Mouse (Mus musculus) hindbrain, embryonic 13.5 days (tissue): Measurements from ENCODE around the gene Mok. TPM values are rescaled to one million over a fixed set of nuclear protein-coding genes. Genes with fewer than 3 reads are reported as not detected.

ENCODE experiments used
- ATAC-seq: fragments of 200-750 bp; cut with Nextera tagmentation; 2 replicates; pipeline ENCODE4 v1.8.0; 2017; ENCODE audit warnings: moderate TSS enrichment; ENCODE audit not compliant: low FRiP score
- H3K27ac ChIP-seq: fragments of 300-500 bp; sonication (generic); 2 replicates; pipeline ENCODE4 v1.5.1; 2015; ENCODE audit warnings: inconsistent platforms, mild to moderate bottlenecking, moderate library complexity
- H3K27me3 ChIP-seq: fragments of 300-500 bp; sonication (generic); 2 replicates; pipeline ENCODE4 v1.6.1; 2015; ENCODE audit warnings: mild to moderate bottlenecking, inconsistent platforms
- H3K36me3 ChIP-seq: fragments of 300-500 bp; sonication (generic); 2 replicates; pipeline ENCODE4 v1.6.1; 2015; ENCODE audit warnings: mild to moderate bottlenecking, inconsistent platforms
- H3K4me1 ChIP-seq: fragments of 300-500 bp; sonication (generic); replicated peaks from 2 replicates; pipeline ENCODE4 v1.6.1; 2015; ENCODE audit warnings: inconsistent platforms
- H3K4me2 ChIP-seq: fragments of 300-500 bp; sonication (generic); 2 replicates; pipeline ENCODE4 v1.6.1; 2015; ENCODE audit warnings: inconsistent platforms, mild to moderate bottlenecking, moderate library complexity
- H3K4me3 ChIP-seq: fragments of 300-500 bp; sonication (generic); 2 replicates; pipeline ENCODE4 v1.5.1; 2015; ENCODE audit warnings: mild to moderate bottlenecking, inconsistent platforms
- H3K9ac ChIP-seq: fragments of 300-500 bp; sonication (generic); 2 replicates; pipeline ENCODE4 v1.6.1; 2015; ENCODE audit warnings: mild to moderate bottlenecking, inconsistent platforms
- H3K9me3 ChIP-seq: fragments of 300-500 bp; sonication (generic); 2 replicates; pipeline ENCODE4 v1.6.1; 2016; ENCODE audit warnings: inconsistent platforms
- WGBS: fragments of 180-500 bp; shearing (Covaris S2); methylation state at CpG from one replicate; pipeline ENCODE4 v1.1.7; 2015; 5-methylcytosine and 5-hydroxymethylcytosine counted together
- polyA plus RNA-seq: library from polyadenylated mRNA; unstranded; fragments of >200 nt; fragmentation: Nextera tagmentation; extraction: Ambion mirVana; gene quantifications from 2 replicates; pipeline ENCODE4 v1.2.1, GENCODE M21; 2015

Mok gene
- polyA plus RNA-seq, result 12.5 and 13.4 TPM in 2 replicates

GRCm38 (mm10) chr12:110840348-110841198 is at the start of gene Mok:
Gene Mok (minus strand): TSS chr12:110840939.
- under 1% methylated on average over 71 of the region's 71 CpGs for WGBS
- Histone ChIP-seq H3K27ac (peak within 1 kb of the TSS; percentile 71), H3K9ac (peak within 1 kb of the TSS; percentile 77), H3K4me3 (peak within 1 kb of the TSS; percentile 71), H3K27me3 (peaks cover 19% of the 10 kb centered on the region), H3K4me2 (peak within 1 kb of the TSS; percentile 68), H3K36me3 (no peaks in the 10 kb centered on the region), H3K9me3 (no peaks in the 10 kb centered on the region), H3K4me1 (peaks cover 42% of the 10 kb centered on the region)
- peak; percentile 86 for ATAC-seq

DNA sequence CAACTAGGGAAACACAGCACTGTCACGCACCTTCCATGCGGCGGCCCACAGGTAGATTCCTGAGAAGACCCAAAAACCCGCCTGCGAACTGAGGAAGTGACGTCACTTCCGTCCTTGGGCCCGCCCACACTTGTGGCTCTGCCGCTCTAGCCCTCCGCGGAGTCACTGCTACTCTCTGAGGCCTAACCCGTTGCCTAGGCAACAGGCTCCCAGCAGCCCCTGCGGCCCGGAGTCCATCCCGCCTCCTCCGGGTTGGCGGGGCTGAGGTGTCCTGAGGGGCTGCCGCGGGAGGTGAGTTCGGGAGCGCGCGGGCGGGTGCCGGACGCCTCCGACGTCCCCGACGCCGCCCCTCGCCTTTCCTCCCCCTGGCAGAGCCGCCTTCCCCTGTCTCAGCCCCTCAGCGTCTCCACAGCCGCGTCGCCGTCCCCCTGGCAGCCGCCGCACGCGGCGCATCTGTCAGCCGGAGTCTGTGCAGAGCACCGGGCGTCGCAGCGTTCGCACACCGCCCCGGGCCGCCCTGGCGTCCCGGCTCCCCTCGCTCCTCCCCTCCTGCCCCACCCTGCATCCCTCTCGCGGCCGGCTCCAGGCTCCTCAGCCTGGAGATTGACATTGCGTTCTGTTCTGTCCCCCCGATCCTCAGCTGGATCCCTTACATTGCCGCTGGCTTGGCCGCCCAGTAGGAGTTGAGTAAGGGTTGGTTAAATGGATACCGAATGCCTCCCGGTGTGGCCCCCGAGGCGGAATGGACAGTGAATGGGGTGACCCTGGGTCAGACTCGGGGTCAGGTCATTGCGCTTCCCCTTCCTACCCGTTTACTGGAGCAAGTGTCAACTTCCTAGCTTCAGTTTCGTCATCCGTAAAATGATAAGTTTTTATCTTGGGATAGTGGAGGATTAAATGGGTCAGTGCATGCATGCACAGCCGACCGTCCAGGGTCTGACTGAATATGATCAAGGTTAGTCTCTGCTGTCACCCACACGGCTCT is 48.6 kb upstream of the Mok start, which contains the start of the genes Cinp and Tecpr2:
Gene Cinp (minus strand): TSS at position 110 of the 985 bp plus-strand sequence.
Gene Tecpr2 (plus strand): TSS at position 229 of the 985 bp plus-strand sequence.
- WGBS, result under 1% methylated on average over 68 of the region's 74 CpGs
- H3K36me3 ChIP-seq, result no peaks in the 10 kb centered on the region
- H3K9ac ChIP-seq, result peak within 1 kb of the TSS; percentile 87
- no peaks in the 10 kb centered on the region for H3K9me3 ChIP-seq
- H3K27ac ChIP-seq, result peak within 1 kb of the TSS; percentile 93
- H3K4me3 ChIP-seq, result peak within 1 kb of the TSS; percentile 79
- no peaks in the 10 kb centered on the region for H3K27me3 ChIP-seq
- H3K4me2 ChIP-seq, result peak within 1 kb of the TSS; percentile 96
- peak; percentile 99 for ATAC-seq
- H3K4me1 ChIP-seq, result peaks cover 25% of the 10 kb centered on the region

DNA sequence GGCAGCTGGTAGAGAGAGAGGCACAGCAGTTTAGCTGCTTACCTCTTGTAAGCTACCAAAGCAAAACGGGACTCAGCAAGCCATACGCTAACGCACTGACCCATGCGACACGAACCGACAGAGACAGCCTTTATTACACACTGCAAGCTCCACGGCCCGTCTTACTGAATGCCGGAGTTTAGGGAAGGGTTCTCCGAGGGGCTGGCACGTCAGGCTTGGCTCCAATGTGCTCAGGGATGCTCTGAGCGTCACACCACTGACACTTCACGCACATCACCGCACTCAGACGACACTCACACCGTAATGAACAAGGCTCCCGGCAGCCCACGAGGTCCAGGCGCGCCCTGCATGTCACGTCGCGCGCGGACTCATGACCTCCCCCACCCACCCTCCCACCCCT is 47.9 kb upstream of the Mok start:
- WGBS, result 0% methylated on average over 25 of the region's 25 CpGs
- peak; percentile 78 for ATAC-seq

DNA sequence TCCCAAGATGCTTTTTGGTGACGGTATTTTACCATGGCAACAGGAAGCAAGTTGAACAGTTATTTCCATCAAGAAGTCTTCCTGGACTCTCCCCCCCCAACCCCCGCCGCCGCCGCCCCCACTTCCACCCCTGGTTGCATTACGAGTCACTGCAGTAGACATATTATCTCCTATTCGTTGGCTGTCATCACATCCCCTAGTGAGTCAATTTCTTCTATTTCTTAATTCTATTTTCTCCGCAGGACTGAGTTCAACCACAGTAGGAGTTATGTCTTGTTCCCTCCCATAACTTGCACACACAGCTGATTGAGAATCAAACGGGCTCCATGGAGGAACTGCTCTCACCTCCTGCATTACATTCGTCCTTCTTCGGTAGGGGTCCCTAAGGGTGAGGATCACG is 47.4 kb upstream of the Mok start:
- no peaks in the 10 kb centered on the region for H3K27me3 ChIP-seq
- H3K4me1 ChIP-seq, result peaks cover 25% of the 10 kb centered on the region
- H3K36me3 ChIP-seq, result peaks cover 9% of the 10 kb centered on the region
- H3K9ac ChIP-seq, result peak overlapping the region; percentile 79
- H3K4me3 ChIP-seq, result peak overlapping the region; percentile 79
- no peaks in the 10 kb centered on the region for H3K9me3 ChIP-seq
- H3K27ac ChIP-seq, result no peak overlapping the region
- 50% methylated on average over 12 of the region's 12 CpGs for WGBS
- no peak for ATAC-seq
- H3K4me2 ChIP-seq, result peak overlapping the region; percentile 96

More for the DNA sequence above, 47.9 kb upstream of the Mok start:
- peak overlapping the region; percentile 79 for H3K4me3 ChIP-seq
- peak overlapping the region; percentile 96 for H3K4me2 ChIP-seq
- no peaks in the 10 kb centered on the region for H3K27me3 ChIP-seq
- no peak overlapping the region for H3K27ac ChIP-seq
- peaks cover 25% of the 10 kb centered on the region for H3K4me1 ChIP-seq
- H3K9me3 ChIP-seq, result no peaks in the 10 kb centered on the region
- H3K36me3 ChIP-seq, result peaks cover 4% of the 10 kb centered on the region
- peak overlapping the region; percentile 79 for H3K9ac ChIP-seq

DNA sequence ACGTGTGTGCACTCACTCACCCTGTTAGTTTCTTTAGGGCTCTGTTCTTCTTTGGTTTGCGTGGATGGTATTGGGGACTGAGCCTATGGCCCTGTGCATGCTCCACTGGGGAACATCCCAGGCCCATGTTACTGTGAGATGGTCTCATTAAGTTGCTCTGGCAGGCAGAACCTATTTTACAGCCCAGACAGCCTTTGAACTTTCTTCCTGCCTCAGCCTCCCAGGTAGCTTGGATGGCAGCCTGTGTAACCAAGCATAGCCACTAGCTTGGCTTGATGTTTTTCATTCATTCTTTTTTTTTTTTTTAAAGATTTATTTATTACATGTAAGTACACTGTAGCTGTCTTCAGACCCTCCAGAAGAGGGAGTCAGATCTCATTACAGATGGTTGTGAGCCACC is 44.5 kb upstream of the Mok start:
- Histone ChIP-seq H3K36me3 (peaks cover 34% of the 10 kb centered on the region), H3K27ac (no peak overlapping the region), H3K9me3 (no peaks in the 10 kb centered on the region), H3K4me3 (no peak overlapping the region), H3K9ac (no peak overlapping the region), H3K4me2 (no peak overlapping the region), H3K4me1 (peaks cover 20% of the 10 kb centered on the region), H3K27me3 (no peaks in the 10 kb centered on the region)
- no peak for ATAC-seq
- 94% methylated on average over 2 of the region's 2 CpGs for WGBS

DNA sequence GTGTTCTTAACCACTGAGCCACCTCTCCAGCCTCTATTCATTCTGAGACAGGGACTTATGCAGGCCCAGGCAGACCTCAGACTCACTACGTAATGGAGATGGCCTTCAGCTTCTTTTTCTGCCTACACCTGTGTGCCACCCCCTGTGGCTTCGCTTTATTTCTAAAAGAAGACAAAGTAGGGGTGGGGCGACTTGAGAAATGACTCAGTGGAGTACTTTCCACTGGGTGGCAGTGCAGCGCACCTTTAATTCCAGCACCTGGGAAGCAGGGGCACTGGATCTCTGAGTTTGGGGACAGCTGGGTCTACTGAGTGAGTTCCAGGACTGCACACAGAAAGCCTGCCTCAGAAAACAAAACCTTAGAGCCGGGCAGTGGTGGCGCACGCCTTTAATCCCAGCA is 41.6 kb upstream of the Mok start:
- Histone ChIP-seq H3K27me3 (no peaks in the 10 kb centered on the region), H3K4me1 (no peaks in the 10 kb centered on the region), H3K36me3 (peaks cover 58% of the 10 kb centered on the region), H3K4me2 (no peak overlapping the region), H3K9ac (no peak overlapping the region), H3K4me3 (no peak overlapping the region), H3K27ac (no peak overlapping the region), H3K9me3 (no peaks in the 10 kb centered on the region)
- ATAC-seq, result no peak
- 91% methylated on average over 7 of the region's 7 CpGs for WGBS

GRCm38 (mm10) chr12:110875351-110875750 is 34.6 kb upstream of the Mok start:
- Histone ChIP-seq H3K27me3 (no peaks in the 10 kb centered on the region), H3K27ac (no peak overlapping the region), H3K4me2 (no peak overlapping the region), H3K9ac (no peak overlapping the region), H3K4me1 (0 out of 2 replicates have a peak, but pooled peaks cover 2% of the 10 kb centered on the region), H3K4me3 (no peak overlapping the region), H3K9me3 (no peaks in the 10 kb centered on the region), H3K36me3 (peaks cover 90% of the 10 kb centered on the region)
- WGBS, result 97% methylated on average over 2 of the region's 2 CpGs
- no peak for ATAC-seq

GRCm38 (mm10) chr12:110871247-110871646 is 30.5 kb upstream of the Mok start:
- 96% methylated on average over 5 of the region's 5 CpGs for WGBS
- no peak overlapping the region for H3K4me2 ChIP-seq
- H3K4me3 ChIP-seq, result no peak overlapping the region
- H3K36me3 ChIP-seq, result peaks cover 95% of the 10 kb centered on the region
- no peak for ATAC-seq
- H3K27ac ChIP-seq, result no peak overlapping the region
- no peaks in the 10 kb centered on the region for H3K9me3 ChIP-seq
- H3K4me1 ChIP-seq, result 0 out of 2 replicates have a peak, but pooled peaks cover 2% of the 10 kb centered on the region
- no peak overlapping the region for H3K9ac ChIP-seq
- no peaks in the 10 kb centered on the region for H3K27me3 ChIP-seq

GRCm38 (mm10) chr12:110870107-110870506 is 29.4 kb upstream of the Mok start:
- Histone ChIP-seq H3K4me2 (no peak overlapping the region), H3K27ac (no peak overlapping the region), H3K9me3 (no peaks in the 10 kb centered on the region), H3K36me3 (peaks cover 91% of the 10 kb centered on the region), H3K27me3 (no peaks in the 10 kb centered on the region), H3K4me3 (no peak overlapping the region), H3K9ac (no peak overlapping the region), H3K4me1 (0 out of 2 replicates have a peak, but pooled peaks cover 2% of the 10 kb centered on the region)
- ATAC-seq, result no peak
- 89% methylated on average over 4 of the region's 4 CpGs for WGBS

GRCm38 (mm10) chr12:110865989-110866388 is 25.2 kb upstream of the Mok start:
- no peak overlapping the region for H3K9ac ChIP-seq
- H3K27me3 ChIP-seq, result no peaks in the 10 kb centered on the region
- no peak overlapping the region for H3K27ac ChIP-seq
- WGBS, result 80% methylated on average over 10 of the region's 10 CpGs
- no peak overlapping the region for H3K4me3 ChIP-seq
- H3K4me2 ChIP-seq, result no peak overlapping the region
- H3K9me3 ChIP-seq, result no peaks in the 10 kb centered on the region
- peaks cover 5% of the 10 kb centered on the region; the same call in 1 of the 2 replicates for H3K4me1 ChIP-seq
- ATAC-seq, result no peak
- H3K36me3 ChIP-seq, result peaks cover 84% of the 10 kb centered on the region

DNA sequence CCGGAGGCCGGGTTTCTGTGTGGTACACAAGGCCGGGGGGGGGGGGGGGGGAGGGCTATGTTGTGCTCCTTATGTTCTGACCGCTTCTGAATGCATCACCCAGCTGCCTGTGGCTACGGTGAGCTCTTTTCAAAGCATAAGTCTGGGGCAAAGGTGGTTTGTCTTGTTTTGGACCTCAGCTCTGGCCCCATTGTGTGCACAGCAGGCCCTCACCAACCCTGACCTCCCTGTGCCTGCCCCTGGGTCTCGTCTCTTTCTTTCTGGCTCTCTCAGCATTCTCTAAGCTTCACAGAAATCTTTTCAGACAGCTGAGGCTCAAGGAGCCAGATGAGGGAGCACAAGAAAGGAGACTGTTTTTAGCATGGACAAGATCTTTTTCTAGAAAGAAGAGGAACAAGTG is 24.8 kb upstream of the Mok start:
- Histone ChIP-seq H3K4me3 (no peak overlapping the region), H3K4me2 (no peak overlapping the region), H3K9me3 (no peaks in the 10 kb centered on the region), H3K27ac (no peak overlapping the region), H3K27me3 (no peaks in the 10 kb centered on the region), H3K9ac (no peak overlapping the region), H3K4me1 (peaks cover 3% of the 10 kb centered on the region; the same call in 1 of the 2 replicates), H3K36me3 (peaks cover 83% of the 10 kb centered on the region)
- no peak for ATAC-seq
- 37% methylated on average over 5 of the region's 6 CpGs for WGBS

GRCm38 (mm10) chr12:110864008-110864407 is 23.3 kb upstream of the Mok start:
- Histone ChIP-seq H3K4me1 (peaks cover 3% of the 10 kb centered on the region; the same call in 1 of the 2 replicates), H3K4me3 (no peak overlapping the region), H3K9ac (no peak overlapping the region), H3K9me3 (no peaks in the 10 kb centered on the region), H3K4me2 (no peak overlapping the region), H3K36me3 (peaks cover 76% of the 10 kb centered on the region), H3K27me3 (no peaks in the 10 kb centered on the region), H3K27ac (no peak overlapping the region)
- ATAC-seq, result no peak
- 93% methylated on average over 6 of the region's 6 CpGs for WGBS
